Mouse (Mus musculus): ENCODE data around the gene Exoc3. TPM values are rescaled to one million over a fixed set of nuclear protein-coding genes. Genes with fewer than 3 reads are reported as not detected.
A peak's percentile ranks its signal among the peaks of the same experiment; 100 is the strongest.

Exoc3 gene
- 10 to 100 TPM; 61.8 to 70.6 TPM for total RNA-seq (2021)
- long read RNA-seq, experiment 1, full-length matches to known transcripts = 57 of 84 reads
- long read RNA-seq, experiment 1, partial matches to known transcripts = 4 of 84 reads
- long read RNA-seq, experiment 1, other reads (novel, unspliced or antisense) = 23 of 84 reads
- long read RNA-seq, experiment 2, full-length matches to known transcripts = 149 of 224 reads
- long read RNA-seq, experiment 2, partial matches to known transcripts = 29 of 224 reads
- long read RNA-seq, experiment 2, other reads (novel, unspliced or antisense) = 46 of 224 reads

DNA sequence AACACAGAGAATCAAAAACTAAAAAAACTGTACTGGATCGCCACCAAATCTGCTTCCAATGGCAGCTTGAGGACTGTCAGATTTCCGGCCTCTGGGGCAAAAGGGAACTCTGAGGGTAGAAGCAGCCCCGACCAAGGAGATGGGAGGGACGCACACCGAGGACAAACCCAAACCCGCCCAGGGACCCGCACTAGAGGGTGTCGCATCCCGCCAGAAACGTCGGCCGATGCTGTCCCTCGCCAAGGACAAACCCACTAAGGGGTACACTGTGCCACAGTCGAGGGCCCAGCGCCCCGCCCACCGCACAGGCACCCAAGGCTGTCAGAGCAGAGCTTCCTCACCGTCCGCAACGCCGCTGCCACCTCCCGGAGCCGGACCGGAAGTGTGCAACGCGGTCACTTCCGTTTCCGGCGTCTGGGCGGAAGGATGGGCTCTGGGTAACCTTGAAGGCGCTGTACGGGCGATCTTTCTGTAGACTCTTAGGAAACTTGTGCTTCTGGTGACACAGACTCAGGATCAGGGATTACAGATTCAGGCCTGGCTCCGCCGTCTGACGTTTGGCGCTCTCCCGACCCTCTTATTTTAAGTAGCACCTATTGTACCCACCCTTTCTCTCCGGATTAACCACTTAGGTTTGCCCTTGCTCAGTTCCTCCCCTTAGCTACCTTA lies at the start of gene Exoc3:
Exoc3 (minus strand) TSS at position 416 of the 669 bp plus-strand sequence.
- peak; percentile 88 to 89 for DNase-seq (ENCODE audit: low spot score in 2 of 2)

DNA sequence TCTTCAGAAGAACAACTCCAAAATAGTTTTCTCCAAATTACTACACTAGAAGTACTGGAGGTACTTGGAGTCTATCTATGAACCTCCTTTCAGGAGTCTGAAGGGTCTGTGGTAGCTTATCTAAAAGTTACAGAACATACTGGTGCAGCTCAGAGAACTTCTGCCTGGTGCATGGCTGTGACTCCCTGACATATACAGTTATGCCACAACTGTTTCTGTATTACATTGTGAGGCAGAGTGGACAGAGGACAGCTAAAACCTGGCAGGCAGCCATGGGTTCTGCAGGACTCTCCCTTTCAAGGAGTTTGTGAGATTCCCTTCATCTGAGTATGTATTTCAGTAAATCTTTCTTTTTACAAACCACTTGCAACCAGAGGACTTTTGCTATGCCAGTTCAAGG lies 38.0 kb upstream of the Exoc3 start:
- DNase-seq (ENCODE audit: low spot score in 2 of 2) = no peak

DNA sequence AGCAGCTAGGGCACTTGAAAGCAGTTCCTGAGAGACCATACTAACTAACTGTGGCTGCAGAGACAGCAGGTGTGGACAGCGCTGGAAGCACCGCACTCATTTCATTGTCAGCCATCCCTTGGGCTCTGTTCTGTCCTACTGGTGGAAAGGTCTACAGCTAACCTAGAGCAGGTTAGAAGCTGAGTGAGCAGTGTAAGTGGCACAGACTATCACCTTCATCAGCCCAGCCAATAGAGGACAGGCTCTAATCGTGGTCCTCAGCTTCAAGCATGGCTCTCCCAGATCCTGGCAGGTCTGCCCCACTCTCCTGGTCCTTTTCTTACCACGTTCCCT lies 37.3 kb upstream of the Exoc3 start:
- no peak for DNase-seq (ENCODE audit: low spot score in 2 of 2)

DNA sequence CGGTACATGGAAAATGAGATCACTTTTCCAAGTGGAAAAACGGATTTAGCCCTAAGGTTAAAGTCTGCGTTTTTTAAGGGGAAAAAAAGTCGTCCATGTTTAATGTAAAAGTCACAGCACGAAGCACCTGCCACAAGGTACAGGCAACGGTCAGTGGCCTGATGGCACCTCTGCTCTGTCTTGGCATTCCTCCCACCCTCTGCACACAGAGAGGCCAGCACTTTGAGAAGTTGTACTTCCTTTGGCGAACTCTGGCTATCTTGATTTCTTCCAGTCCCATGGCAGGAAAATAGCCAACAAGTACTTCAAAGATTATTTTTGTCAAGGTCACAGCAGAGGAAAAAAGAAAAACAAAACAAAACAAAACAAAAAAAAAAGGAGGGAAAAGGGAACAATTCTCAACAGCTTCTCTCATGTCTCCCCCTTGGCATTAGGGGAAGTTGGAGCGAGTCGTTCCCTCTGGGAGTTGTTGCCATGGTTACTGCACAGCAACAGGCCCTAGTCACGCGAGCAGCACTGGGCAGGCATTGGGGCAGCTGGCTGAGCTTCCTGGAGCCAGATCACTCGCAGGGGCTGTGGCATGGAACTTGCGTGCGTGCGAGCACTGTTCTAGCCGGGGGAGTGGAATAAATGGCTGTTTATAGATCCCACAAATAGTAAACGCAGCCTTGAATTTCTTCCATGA lies 36.8 kb upstream of the Exoc3 start:
- DNase-seq (ENCODE audit: low spot score in 2 of 2) = peak; percentile 38 to 49

DNA sequence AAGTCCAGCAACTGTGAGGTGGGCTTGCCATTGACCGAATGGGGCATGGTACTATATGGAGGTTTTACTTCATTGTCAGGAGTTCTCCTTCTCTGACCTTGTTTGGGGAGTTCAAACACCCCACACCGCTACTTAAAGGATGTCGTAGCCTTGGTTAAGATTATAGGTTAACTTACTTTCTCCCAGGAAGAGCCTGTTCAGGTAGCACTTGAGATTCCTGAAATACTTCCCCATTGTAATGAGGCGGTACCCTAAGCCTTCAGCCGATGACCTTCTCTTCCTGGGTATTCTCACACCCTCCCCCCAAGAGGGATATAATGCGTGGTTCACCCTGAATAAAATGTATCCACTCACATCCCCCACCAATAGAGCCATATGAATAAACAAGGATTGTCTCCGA lies 29.0 kb upstream of the Exoc3 start:
- DNase-seq (ENCODE audit: low spot score in 2 of 2) = no peak

DNA sequence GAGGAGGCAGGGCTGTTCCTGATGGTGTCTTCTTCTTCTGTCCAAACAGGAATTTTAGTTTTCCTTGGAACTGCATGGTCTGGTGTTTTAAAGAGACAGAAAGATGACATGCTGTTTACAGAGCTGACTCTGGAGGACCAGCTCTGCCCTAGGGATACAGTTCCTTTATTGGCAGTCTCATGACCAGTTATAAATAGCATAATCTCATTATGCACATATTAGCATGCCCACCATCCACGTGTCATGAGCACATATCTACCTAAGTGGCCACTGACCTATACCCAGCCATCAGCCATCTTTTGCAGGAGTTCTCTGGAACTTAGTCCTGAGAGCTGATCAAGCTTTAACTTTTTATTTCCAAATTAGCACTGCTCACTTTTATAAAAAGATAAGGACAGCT lies 12.1 kb upstream of the Exoc3 start:
- no peak for DNase-seq (ENCODE audit: low spot score in 2 of 2)

DNA sequence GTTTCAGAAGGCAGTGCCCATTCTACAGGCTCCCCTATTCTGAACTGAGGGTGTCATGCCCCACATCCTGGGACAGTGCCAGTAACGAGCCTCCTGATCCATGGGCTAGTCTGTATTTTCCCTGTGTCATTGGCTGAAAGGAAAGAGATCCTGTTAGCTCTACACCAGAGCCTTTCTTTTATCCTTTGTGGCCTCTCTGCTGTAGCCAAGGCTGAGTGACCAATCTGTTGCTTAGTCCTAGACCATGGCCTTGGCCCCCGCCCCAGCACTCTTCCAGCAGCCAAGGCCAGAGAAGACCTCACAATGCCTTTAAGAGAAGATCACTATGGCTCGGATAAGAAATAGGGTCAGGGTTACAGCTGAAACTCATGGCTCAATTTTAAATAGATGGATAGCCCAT lies 9.9 kb upstream of the Exoc3 start:
- peak in 1 of 2 experiments; percentile 35 for DNase-seq (ENCODE audit: low spot score in 2 of 2)

DNA sequence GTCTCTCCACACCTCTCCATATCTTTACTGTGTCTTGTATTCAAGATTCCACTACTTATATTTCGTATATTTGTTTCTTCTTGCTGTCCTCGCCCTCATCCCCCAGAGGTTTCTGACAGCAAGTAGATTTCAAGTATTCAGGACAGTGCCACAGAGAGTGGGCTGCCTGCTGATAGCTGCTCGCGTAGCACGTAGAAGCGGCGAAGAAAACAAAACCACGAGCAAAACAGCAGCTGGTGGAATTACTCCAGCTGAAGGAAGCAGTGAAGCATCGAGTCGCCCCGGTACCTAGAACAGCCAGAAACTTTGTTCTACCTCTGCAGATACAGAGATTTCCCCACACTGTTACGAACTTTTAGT lies 434 bp upstream of the Exoc3 start:
- no peak for DNase-seq (ENCODE audit: low spot score in 2 of 2)

DNA sequence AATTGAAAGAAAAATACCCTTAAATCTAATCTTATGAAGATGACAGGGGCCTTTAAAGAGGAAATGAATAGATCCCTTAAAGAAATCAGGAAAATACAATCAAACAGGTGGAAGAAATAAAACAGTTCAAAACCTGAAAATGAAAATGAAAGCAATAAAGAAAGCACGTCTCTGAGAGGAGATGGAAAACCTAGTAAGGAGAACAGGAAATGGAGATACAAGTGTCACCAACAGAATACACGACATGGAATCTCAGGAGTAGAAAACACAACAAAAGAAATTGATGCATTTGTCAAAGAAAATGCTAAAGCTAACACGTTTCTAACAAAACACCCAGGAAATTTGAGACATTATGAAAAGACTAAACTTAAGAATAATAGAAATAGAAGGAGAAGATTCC lies 12.1 kb downstream of the Exoc3 start:
- DNase-seq (ENCODE audit: low spot score in 2 of 2) = no peak

DNA sequence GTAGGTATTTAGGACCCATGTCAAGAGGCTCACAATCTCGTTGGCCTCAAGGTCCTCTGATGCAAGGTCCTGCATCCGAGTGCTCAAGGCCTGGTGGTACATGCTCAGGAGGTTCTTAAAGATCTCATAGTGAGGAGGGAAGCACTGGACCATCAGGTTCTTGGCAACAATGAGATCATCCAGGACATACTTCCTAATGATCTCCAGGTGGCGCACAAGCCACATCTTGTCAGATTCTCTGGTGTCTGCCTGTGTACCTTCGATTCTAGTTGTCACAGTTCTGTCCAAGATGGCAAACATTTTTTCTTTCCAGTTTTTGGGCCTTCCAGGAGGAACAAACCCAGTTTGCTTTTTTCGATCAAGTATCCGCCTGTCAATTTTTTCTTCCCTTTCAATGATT lies 15.9 kb downstream of the Exoc3 start:
- DNase-seq (ENCODE audit: low spot score in 2 of 2) = no peak

DNA sequence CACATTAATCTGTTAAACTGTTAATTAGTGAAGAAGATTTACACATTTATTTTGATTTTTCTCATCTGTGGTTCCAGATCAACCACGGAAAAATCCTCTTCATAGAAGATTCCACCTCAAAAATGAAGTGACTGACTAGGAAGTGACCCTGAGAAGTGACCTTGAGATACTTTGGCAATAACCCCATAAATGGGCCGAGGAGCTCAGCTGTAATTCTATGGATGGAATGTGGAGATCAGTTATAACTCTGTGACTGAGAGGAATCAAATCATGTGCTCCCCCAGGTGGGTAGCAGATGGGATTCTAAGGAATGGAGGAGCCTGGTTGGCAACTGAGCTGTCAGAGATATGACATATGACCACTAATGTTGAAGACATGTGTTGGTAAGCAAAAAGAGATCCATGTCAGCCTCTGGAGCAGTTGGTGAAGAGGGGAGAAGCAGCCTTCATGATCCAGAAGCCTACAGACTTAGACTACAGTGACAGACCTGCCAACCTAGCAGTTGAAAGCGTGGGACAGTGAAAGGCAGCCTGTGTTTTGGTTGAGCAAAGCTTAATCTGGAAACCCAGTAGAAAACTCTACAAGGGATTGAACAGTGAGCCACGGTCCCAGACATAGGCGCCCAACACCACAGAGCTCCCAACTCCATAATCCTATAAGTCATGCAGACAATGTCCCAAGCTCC lies 25.4 kb downstream of the Exoc3 start:
- no peak for DNase-seq (ENCODE audit: low spot score in 2 of 2)

DNA sequence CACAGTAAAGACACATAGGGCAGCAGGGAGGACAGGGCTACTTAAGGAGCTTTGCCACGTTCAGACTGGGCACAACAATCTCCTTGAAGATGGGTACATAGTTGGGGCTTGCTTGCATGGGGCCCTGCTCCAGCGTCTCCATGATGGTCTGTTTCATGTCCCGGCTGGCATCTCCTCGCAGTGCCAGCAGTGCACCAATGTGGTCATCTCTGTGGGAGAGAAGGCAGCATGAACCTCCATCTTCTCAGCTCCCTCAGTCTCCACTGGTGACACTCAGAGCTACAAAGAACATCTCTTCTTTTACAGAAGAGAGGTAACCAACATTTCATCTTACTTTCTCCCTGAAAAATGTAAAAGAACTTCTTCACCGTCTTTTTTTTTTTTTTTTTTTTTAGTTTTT lies 36.5 kb downstream of the Exoc3 start:
- no peak for DNase-seq (ENCODE audit: low spot score in 2 of 2)

DNA sequence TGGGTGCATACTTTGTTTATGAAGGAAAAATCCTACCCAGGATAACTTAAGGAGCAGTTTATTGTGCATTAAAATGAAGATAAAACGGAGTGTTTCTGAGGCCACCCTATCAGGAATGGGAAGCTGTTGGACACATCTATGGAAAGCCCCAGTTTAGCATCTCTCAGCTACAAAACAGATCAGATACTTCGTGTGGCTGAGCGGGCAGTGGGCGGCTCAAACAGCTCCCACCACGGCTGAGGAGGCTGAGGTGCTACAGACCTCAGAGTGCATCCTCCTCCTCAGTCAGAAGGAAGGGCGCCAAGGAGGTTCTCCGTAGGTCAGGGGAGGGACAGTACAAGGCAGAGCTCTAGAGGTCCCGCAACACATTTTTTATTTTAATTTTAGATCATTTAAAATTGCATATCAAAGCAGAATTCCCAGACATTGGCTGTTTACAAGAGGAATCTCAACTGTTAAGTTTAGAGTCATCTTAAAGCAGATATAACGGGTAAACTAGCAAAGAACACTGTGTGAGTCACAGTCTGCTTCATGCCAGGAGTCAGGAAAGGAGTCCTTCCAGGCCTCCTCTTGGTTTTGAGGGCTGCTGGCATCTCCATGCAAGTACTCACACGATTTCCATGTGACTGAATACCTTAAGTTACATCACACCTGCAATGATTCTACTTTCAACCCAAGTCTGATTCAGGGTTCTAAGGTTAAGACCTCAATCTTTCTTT lies 38.9 kb downstream of the Exoc3 start:
- DNase-seq (ENCODE audit: low spot score in 2 of 2) = no peak

DNA sequence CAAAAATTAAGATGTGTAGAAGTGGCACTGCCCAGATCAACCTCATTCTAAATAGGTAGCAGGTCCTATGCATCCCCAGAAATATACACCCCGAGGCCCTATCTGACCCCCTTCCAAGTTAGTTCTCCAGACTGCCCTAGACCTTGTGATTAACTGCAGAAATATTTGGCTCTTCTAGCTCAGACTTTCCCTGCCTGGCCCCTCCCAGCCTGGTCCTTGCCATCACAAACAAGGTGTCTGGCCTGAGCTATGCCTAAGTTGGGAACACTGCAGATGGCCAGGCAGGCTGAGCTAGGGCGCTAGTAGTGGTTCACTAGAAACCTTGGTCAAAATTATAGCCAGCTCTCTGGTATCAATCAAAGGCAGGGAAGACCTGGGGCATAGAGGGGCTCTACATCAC lies 41.0 kb downstream of the Exoc3 start:
- DNase-seq (ENCODE audit: low spot score in 2 of 2) = no peak

DNA sequence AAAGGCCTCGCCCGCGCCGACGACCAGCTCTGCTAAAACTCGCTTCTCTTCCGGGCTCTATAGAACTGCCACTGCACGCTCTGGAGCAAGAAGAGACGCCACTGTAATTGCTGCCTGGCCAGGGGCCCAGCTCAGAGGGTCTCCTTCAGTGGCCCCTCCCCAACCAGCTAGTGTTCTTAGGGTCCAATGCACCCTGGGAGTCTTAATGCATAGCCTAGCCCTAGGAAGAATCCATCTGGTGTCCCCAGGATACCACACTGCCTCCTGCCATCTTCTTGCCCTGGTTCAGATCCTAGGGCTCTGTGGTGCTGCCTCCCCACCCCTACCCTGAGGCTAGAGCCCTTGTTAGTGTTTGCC lies 41.5 kb downstream of the Exoc3 start:
- DNase-seq (ENCODE audit: low spot score in 2 of 2) = no peak

DNA sequence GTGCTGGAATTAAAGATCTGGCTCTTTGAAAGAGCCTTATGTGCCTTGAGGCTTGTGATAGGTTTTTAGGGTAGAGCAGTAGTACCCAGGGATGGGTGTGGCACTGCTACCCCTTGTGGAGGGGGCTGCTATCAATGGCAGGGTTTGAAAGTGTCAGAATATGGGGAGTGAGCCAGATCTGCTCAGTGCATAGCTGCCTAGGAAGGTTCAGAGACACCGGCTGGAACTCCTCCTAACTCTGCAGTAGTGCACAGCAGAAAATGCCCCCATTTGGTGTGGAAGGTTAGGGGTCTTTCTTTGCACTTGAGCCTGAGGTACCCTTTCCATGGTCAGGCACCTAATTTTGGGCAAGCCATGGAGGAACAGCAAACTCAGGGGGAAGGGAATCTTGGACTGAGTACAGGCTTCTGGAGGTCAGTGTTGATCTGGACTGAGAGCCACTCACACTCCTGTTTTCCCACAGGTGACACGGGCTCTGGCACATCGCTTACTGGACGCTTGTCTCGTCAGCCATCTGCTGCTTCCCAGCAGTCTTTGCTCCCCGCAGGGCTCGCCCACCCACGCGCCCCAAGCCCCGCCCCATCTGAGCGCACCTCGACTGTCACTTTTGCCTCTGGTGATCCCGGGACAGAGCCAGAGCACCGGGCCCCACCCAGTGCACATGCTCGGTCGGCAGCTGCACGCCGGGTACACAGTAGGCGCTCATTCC lies 42.0 kb downstream of the Exoc3 start:
- DNase-seq (ENCODE audit: low spot score in 2 of 2) = peak; percentile 25 to 44

DNA sequence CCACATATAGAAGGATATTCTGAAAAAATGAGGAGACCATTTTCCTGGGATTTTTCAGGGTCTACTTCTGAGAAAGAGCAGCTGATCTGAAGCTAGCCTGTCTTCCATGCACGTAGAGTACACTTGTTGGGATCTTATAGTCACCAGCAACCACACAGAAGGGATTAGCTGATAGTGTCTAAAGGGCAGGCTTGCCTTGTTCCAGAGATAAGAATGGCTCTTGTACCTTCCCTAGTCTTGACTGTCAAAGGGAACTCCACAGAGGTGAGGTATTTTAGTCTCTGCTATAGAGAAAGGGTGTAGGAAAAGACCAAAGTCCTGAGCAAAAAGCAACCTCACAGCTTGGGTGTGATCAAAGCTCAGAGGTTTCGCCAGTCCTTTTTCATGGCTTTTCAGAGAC lies 61.2 kb downstream of the Exoc3 start:
- DNase-seq (ENCODE audit: low spot score in 2 of 2) = no peak

DNA sequence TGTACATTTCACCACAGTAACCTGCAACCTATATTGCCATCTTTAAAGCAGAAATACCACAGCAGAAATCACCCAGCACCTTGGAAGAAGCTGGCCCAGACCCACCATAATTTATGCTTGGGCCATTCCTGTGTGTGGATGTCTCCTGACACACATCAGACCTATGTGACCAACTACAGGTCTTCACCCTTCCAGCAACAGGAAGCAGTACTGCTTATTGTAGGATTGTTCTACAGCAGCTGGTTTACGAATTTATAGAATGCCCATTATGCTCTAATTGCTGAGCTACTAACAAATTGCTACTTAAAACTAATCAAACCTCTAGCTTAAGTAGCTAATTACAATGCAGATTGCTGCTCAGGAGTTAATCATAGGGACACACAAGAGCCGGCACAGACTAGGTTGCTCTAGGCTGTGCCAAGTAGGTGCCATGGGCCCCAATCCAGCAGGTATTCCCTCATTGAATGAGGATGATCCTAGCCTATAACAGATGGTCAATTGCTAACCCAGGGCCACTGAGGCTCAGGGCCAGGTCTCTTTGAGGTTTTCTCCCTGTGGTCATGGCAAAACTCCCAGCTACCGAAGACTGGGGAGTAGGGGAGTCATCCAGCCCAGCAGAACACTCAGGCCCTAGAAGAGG lies 62.4 kb downstream of the Exoc3 start:
- no peak for DNase-seq (ENCODE audit: low spot score in 2 of 2)

DNA sequence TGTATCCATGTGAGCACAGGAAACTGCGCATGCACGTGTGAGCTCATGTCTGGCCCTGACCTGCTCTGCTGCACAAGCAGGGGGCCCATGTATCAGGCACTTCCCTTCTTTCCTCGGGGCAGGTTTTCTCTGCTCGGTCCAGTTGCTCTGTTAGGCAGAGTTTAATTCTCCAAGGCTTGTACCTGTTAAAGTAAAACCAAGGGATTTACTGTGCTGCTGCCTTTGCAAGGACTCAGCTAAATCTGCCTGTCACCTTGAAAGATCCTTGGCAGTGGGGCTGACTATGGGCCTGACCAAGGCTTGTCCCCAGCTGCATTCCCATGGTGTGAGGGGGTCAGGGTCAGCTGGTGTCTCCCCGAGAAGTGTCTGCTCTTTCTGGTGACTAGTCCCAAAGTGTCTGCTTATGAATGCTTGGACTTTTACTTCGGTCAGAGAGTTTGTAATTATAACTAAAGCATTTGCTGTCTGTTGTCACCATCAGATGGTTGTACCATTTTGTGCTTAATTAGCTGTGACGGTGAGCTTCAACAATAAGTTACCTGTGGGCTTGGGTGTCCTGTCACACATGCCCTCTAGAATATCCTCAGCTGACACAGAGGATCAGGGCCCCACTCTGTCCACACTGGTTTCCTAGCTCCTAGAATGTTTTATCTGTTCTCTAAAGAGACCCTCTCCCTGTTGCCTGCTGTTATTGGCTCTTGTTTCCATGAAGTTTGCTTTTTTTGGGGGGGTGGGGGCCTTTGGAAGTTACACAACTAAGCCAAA lies 64.2 kb downstream of the Exoc3 start:
- no peak for DNase-seq (ENCODE audit: low spot score in 2 of 2)

DNA sequence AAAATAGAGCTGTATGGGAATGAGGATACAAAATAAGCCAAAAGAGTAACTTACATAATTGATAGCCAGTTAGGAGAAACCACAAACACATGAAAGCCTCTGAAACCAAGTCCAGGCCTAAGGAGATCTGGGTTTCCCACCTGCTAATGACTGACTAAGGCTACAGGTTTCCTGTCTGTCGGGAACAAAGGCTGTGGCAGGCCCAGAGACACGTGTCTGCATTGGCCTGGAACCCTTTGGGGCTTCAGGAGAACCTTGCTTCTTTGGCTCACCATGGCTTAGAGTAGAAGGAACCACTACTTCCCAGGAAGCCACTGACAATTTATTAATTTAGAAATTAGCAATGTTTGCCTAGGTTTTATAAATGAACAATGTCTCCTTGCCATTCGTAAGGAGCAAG lies 65.2 kb downstream of the Exoc3 start:
- no peak for DNase-seq (ENCODE audit: low spot score in 2 of 2)
